Mouse (Mus musculus) hematopoietic stem cell, adult 5-6 weeks (primary cell): ENCODE results near the gene Stxbp5l. TPM values are rescaled to one million over a fixed set of nuclear protein-coding genes. Genes with fewer than 3 reads are reported as not detected.

Experiments used
- total RNA-seq: library from RNA; stranded (forward); fragments of 172-1452, 232-1000 nt; gene quantifications from 2 replicates; pipeline ENCODE4 v1.2.3, GENCODE M21; 2017

The Stxbp5l gene
- total RNA-seq, 1 experiment from 2014 or later = not detected

Other genes starting within 250 kb of the Stxbp5l start
- 27.5 and 31.3 TPM in 2 replicates for gene Gtf2e1, start 154.8 kb upstream of the Stxbp5l start, total RNA-seq
- gene Rabl3, start 154.9 kb upstream of the Stxbp5l start, total RNA-seq = 6.8 and 12.0 TPM in 2 replicates
- not detected in 2 replicates for gene Hgd, start 195.2 kb upstream of the Stxbp5l start, total RNA-seq